Mouse (Mus musculus) megakaryocyte, adult 5-6 weeks (primary cell): ENCODE results near the gene Sema6d. TPM values are rescaled to one million over a fixed set of nuclear protein-coding genes. Genes with fewer than 3 reads are reported as not detected.
A peak's percentile ranks its signal among the peaks of the same experiment; 100 is the strongest.

Source experiments
- ATAC-seq: 2 replicates; pipeline ENCODE4 v1.8.0; 2016; ENCODE audit warnings: mild to moderate bottlenecking, inconsistent platforms; ENCODE audit not compliant: poor library complexity, severe bottlenecking
- total RNA-seq, 2 experiments: library from RNA; stranded (forward) in 1 of 2; stranded (reverse) in 1 of 2; fragments of 153-499, 151-499 nt in 1 of 2; fragments of 221-1000, 200-1000 nt in 1 of 2; gene quantifications; 2 replicates each; pipeline versions ENCODE4 v1.2.3 to v1.2.4; 2015 to 2017

Gene Sema6d
- total RNA-seq, 2 experiments from 2014 or later, result 0.04 to 0.11 TPM

GRCm38 (mm10) chr2:124610586-124611105 lies 520.9 kb downstream of the Sema6d start:
- ATAC-seq, result 0 out of 2 replicates have a peak, but pooled peaks have one; percentile 4

- ATAC-seq, result no peak
Observed at GRCm38 (mm10) chr2:124611226-124611625, 521.5 kb downstream of the Sema6d start.

- no peak for ATAC-seq
Observed at GRCm38 (mm10) chr2:124612276-124612675, 522.5 kb downstream of the Sema6d start.

GRCm38 (mm10) chr2:124612727-124613510 lies 523.1 kb downstream of the Sema6d start:
- ATAC-seq, result no peak

GRCm38 (mm10) chr2:124613671-124614210 lies 524.0 kb downstream of the Sema6d start:
- ATAC-seq, result no peak

GRCm38 (mm10) chr2:124616746-124617145 lies 527.0 kb downstream of the Sema6d start:
- no peak for ATAC-seq

- ATAC-seq, result no peak
Observed at GRCm38 (mm10) chr2:124617440-124617839, 527.7 kb downstream of the Sema6d start.

GRCm38 (mm10) chr2:124618091-124618490 lies 528.3 kb downstream of the Sema6d start:
- no peak for ATAC-seq

GRCm38 (mm10) chr2:124618526-124619219 lies 528.9 kb downstream of the Sema6d start:
- no peak for ATAC-seq

GRCm38 (mm10) chr2:124620470-124620869 lies 530.7 kb downstream of the Sema6d start:
- ATAC-seq, result peak; percentile 71

GRCm38 (mm10) chr2:124621972-124622621 lies 532.3 kb downstream of the Sema6d start:
- peak; percentile 82 for ATAC-seq

- no peak for ATAC-seq
Observed at GRCm38 (mm10) chr2:124624247-124624929, 534.6 kb downstream of the Sema6d start.

GRCm38 (mm10) chr2:124626425-124626824 lies 536.7 kb downstream of the Sema6d start:
- ATAC-seq, result no peak

- ATAC-seq, result no peak
Observed at GRCm38 (mm10) chr2:124627664-124628063, 537.9 kb downstream of the Sema6d start.

- ATAC-seq, result no peak
Observed at GRCm38 (mm10) chr2:124628701-124629100, 538.9 kb downstream of the Sema6d start.

- ATAC-seq, result no peak
Observed at GRCm38 (mm10) chr2:124634400-124634998, 544.7 kb downstream of the Sema6d start.

GRCm38 (mm10) chr2:124635271-124635865 lies 545.6 kb downstream of the Sema6d start:
- ATAC-seq, result no peak

- ATAC-seq, result no peak
Observed at GRCm38 (mm10) chr2:124637080-124637479, 547.3 kb downstream of the Sema6d start.

- ATAC-seq, result no peak
Observed at GRCm38 (mm10) chr2:124639221-124639963, 549.6 kb downstream of the Sema6d start.
